Mouse (Mus musculus): Measurements from ENCODE around the gene Akap6. TPM values are rescaled to one million over a fixed set of nuclear protein-coding genes. Genes with fewer than 3 reads are reported as not detected.

The Akap6 gene
- polyA plus RNA-seq, 2 experiments: under 0.01 to 0.01 TPM

- TF ChIP-seq CTCF (IDR thresholded peaks at IDR 0.05; ENCODE audit: low read depth) (no peak), EP300 (IDR thresholded peaks at IDR 0.05; ENCODE audit: low read depth) (no peak)
- 59% methylated on average over 4 of the region's 4 CpGs for WGBS (ENCODE audit: insufficient replicate concordance)
- Histone ChIP-seq H3K4me3 (ENCODE audit: insufficient read depth in 1 of 2, low read depth in 2 of 2, low read length in 2 of 2) (no peak overlapping the region), H3K27me3 (ENCODE audit: control insufficient read depth, insufficient read depth, low read length) (no peaks in the 10 kb centered on the region), H3K36me3 (replicated peaks; ENCODE audit: control insufficient read depth, insufficient read depth, low read depth) (no peaks in the 10 kb centered on the region), H3K4me2 (ENCODE audit: low read depth) (no peak overlapping the region), H3K9ac (replicated peaks) (no peak overlapping the region), H3K4me1 (replicated peaks; ENCODE audit: control insufficient read depth in 2 of 2, insufficient read depth in 2 of 2, low read length in 1 of 2) (no peaks in the 10 kb centered on the region), H3K27ac (no peak overlapping the region), H3K9me3 (ENCODE audit: control insufficient read depth, low read length) (no peaks in the 10 kb centered on the region)
- no peak for ATAC-seq (ENCODE audit: insufficient read depth)
- DNase-seq (ENCODE audit: low read depth in 3 of 3, low spot score in 3 of 3): no peak
Measured at GRCm38 (mm10) chr12:53125286-53125685, 426.1 kb downstream of the Akap6 start.

GRCm38 (mm10) chr12:53134196-53134595 is 435.0 kb downstream of the Akap6 start:
- H3K36me3 ChIP-seq (replicated peaks; ENCODE audit: control insufficient read depth, insufficient read depth, low read depth): no peaks in the 10 kb centered on the region
- DNase-seq (ENCODE audit: low read depth in 3 of 3, low spot score in 3 of 3): no peak

GRCm38 (mm10) chr12:53137331-53137730 is 438.1 kb downstream of the Akap6 start:
- ATAC-seq (ENCODE audit: insufficient read depth): no peak
- H3K4me3 ChIP-seq (ENCODE audit: insufficient read depth in 1 of 2, low read depth in 2 of 2, low read length in 2 of 2): no peak overlapping the region
- H3K27ac ChIP-seq: no peak overlapping the region
- no peaks in the 10 kb centered on the region for H3K9me3 ChIP-seq (ENCODE audit: control insufficient read depth, low read length)
- no peak for TF ChIP-seq EP300 (IDR thresholded peaks at IDR 0.05; ENCODE audit: low read depth)
- no peak for TF ChIP-seq CTCF (IDR thresholded peaks at IDR 0.05; ENCODE audit: low read depth)
- no peaks in the 10 kb centered on the region for H3K36me3 ChIP-seq (replicated peaks; ENCODE audit: control insufficient read depth, insufficient read depth, low read depth)
- no peak overlapping the region for H3K9ac ChIP-seq (replicated peaks)
- no peaks in the 10 kb centered on the region for H3K27me3 ChIP-seq (ENCODE audit: control insufficient read depth, insufficient read depth, low read length)
- H3K4me1 ChIP-seq (replicated peaks; ENCODE audit: control insufficient read depth in 2 of 2, insufficient read depth in 2 of 2, low read length in 1 of 2): no peaks in the 10 kb centered on the region; a peak in 1 of 4 replicates
- H3K4me2 ChIP-seq (ENCODE audit: low read depth): no peak overlapping the region
- no peak for DNase-seq (ENCODE audit: low read depth in 3 of 3, low spot score in 3 of 3)
- WGBS (ENCODE audit: insufficient replicate concordance): 63% methylated on average over 3 of the region's 3 CpGs

More at GRCm38 (mm10) chr12:53134196-53134595, 435.0 kb downstream of the Akap6 start:
- no peak overlapping the region for H3K9ac ChIP-seq (replicated peaks)
- H3K27me3 ChIP-seq (ENCODE audit: control insufficient read depth, insufficient read depth, low read length): no peaks in the 10 kb centered on the region
- H3K27ac ChIP-seq: no peak overlapping the region
- no peaks in the 10 kb centered on the region for H3K9me3 ChIP-seq (ENCODE audit: control insufficient read depth, low read length)
- TF ChIP-seq CTCF (IDR thresholded peaks at IDR 0.05; ENCODE audit: low read depth): no peak
- no peak for TF ChIP-seq EP300 (IDR thresholded peaks at IDR 0.05; ENCODE audit: low read depth)
- H3K4me1 ChIP-seq (replicated peaks; ENCODE audit: control insufficient read depth in 2 of 2, insufficient read depth in 2 of 2, low read length in 1 of 2): no peaks in the 10 kb centered on the region; a peak in 1 of 4 replicates
- ATAC-seq (ENCODE audit: insufficient read depth): no peak
- H3K4me2 ChIP-seq (ENCODE audit: low read depth): no peak overlapping the region
- H3K4me3 ChIP-seq (ENCODE audit: insufficient read depth in 1 of 2, low read depth in 2 of 2, low read length in 2 of 2): no peak overlapping the region
- 38% methylated on average over 2 of the region's 2 CpGs for WGBS (ENCODE audit: insufficient replicate concordance)

- no peak overlapping the region for H3K4me2 ChIP-seq (ENCODE audit: low read depth)
- no peak overlapping the region for H3K27ac ChIP-seq
- ATAC-seq (ENCODE audit: insufficient read depth) (no peak), DNase-seq (ENCODE audit: low read depth in 3 of 3, low spot score in 3 of 3) (no peak)
- no peak overlapping the region for H3K9ac ChIP-seq (replicated peaks)
- H3K4me3 ChIP-seq (ENCODE audit: insufficient read depth in 1 of 2, low read depth in 2 of 2, low read length in 2 of 2): no peak overlapping the region
- no peak for TF ChIP-seq CTCF (IDR thresholded peaks at IDR 0.05; ENCODE audit: low read depth)
- TF ChIP-seq EP300 (IDR thresholded peaks at IDR 0.05; ENCODE audit: low read depth): no peak
- 60% methylated on average over 6 of the region's 6 CpGs for WGBS (ENCODE audit: insufficient replicate concordance)
- H3K36me3 ChIP-seq (replicated peaks; ENCODE audit: control insufficient read depth, insufficient read depth, low read depth): no peaks in the 10 kb centered on the region
- H3K4me1 ChIP-seq (replicated peaks; ENCODE audit: control insufficient read depth in 2 of 2, insufficient read depth in 2 of 2, low read length in 1 of 2): no peaks in the 10 kb centered on the region
- H3K9me3 ChIP-seq (ENCODE audit: control insufficient read depth, low read length): no peaks in the 10 kb centered on the region
- no peaks in the 10 kb centered on the region for H3K27me3 ChIP-seq (ENCODE audit: control insufficient read depth, insufficient read depth, low read length)
Measured at GRCm38 (mm10) chr12:53144122-53144695, 445.0 kb downstream of the Akap6 start.

GRCm38 (mm10) chr12:53144760-53145159 is 445.6 kb downstream of the Akap6 start:
- DNase-seq (ENCODE audit: low read depth in 3 of 3, low spot score in 3 of 3): no peak
- TF ChIP-seq EP300 (IDR thresholded peaks at IDR 0.05; ENCODE audit: low read depth) (no peak), CTCF (IDR thresholded peaks at IDR 0.05; ENCODE audit: low read depth) (no peak)
- H3K4me1 ChIP-seq (replicated peaks; ENCODE audit: control insufficient read depth in 2 of 2, insufficient read depth in 2 of 2, low read length in 1 of 2): no peaks in the 10 kb centered on the region
- H3K4me3 ChIP-seq (ENCODE audit: insufficient read depth in 1 of 2, low read depth in 2 of 2, low read length in 2 of 2): no peak overlapping the region
- H3K27ac ChIP-seq: no peak overlapping the region
- H3K4me2 ChIP-seq (ENCODE audit: low read depth): no peak overlapping the region
- ATAC-seq (ENCODE audit: insufficient read depth): no peak
- no peaks in the 10 kb centered on the region for H3K27me3 ChIP-seq (ENCODE audit: control insufficient read depth, insufficient read depth, low read length)
- H3K9me3 ChIP-seq (ENCODE audit: control insufficient read depth, low read length): no peaks in the 10 kb centered on the region
- H3K36me3 ChIP-seq (replicated peaks; ENCODE audit: control insufficient read depth, insufficient read depth, low read depth): no peaks in the 10 kb centered on the region
- 84% methylated on average over 10 of the region's 10 CpGs for WGBS (ENCODE audit: insufficient replicate concordance)
- no peak overlapping the region for H3K9ac ChIP-seq (replicated peaks)
